Mouse (Mus musculus) retina, adult 2 months (tissue): ENCODE measurements around the gene Wdr90.

Experiments
- DNase-seq: peaks from one replicate; pipeline ENCODE4 v3.0.0-alpha.2; 2012; ENCODE audit warnings: low read depth, low spot score

Gene Wdr90

DNA sequence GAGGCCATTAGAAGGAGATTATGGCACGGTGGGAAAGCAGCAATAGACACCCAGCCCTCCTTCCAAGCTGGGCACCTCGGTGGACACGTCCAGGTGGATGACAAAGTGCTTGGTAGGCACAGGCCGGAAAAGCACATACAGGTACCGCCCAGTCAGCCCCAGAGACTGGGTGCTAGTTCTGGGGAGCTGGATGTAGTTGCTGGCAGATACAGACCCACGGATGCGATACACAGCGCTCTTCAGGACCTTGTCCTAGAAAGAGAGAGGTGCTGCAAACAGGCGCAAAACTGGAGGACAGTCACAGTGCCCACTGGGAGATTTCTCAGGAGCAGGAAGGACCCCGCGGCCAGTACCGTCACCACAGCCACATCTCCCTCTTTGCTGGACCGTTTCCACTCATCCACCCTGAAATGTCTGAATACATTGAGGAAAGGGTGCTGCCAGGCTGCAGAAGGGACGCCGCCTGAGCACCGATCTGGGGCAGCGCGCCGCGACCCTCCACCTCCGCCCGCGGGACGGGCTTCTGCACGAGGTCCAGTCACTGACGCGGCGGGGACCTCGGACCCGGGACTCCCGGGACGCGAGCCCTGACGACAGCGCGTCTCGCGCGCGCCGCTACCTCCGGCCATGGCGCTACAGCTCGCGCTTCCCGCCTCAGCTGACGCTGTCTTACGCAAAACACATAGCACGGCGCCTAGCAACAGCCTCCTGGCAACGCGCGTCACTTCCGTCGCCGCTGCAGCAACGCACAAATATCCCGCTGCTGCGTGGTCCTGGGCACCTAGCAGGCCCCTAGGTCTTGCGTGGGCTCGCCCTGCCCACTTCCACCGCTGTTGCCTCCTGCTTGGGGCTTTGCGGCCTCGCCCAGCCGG, at the start of gene Wdr90:
TSS of gene Wdr90 (minus strand) at position 670 of the 872 bp plus-strand sequence.
- peak; percentile 84 for DNase-seq

GRCm38 (mm10) chr17:25907640-25908039, 46.3 kb upstream of the Wdr90 start:
- DNase-seq, result no peak

- DNase-seq, result no peak
Observed at GRCm38 (mm10) chr17:25903061-25903460, 41.8 kb upstream of the Wdr90 start.

- DNase-seq, result no peak
Observed at GRCm38 (mm10) chr17:25900193-25900592, 38.9 kb upstream of the Wdr90 start.

DNA sequence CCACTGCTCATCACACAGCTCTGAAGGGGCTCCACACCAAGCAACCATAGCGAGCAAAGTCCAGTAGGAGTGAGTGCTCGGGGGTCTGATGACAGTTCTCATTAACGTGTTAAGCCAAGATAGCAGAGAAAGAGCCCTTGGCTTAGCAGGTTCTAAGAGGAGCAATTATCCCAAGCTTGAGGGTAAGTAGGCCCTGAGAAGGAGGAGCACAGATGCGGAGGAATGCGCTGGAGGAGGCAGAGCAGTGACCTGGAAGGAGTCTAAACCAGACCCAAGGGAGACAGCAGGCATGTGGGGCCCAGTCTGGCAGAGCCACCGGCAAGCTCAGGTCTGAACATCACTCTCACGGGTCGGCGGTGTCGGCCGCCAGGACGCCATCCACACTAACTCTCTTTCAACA, 34.6 kb upstream of the Wdr90 start:
- no peak for DNase-seq

GRCm38 (mm10) chr17:25895415-25895814, 34.1 kb upstream of the Wdr90 start:
- no peak for DNase-seq

GRCm38 (mm10) chr17:25893975-25894617, 32.8 kb upstream of the Wdr90 start:
- DNase-seq, result peak; percentile 49

DNA sequence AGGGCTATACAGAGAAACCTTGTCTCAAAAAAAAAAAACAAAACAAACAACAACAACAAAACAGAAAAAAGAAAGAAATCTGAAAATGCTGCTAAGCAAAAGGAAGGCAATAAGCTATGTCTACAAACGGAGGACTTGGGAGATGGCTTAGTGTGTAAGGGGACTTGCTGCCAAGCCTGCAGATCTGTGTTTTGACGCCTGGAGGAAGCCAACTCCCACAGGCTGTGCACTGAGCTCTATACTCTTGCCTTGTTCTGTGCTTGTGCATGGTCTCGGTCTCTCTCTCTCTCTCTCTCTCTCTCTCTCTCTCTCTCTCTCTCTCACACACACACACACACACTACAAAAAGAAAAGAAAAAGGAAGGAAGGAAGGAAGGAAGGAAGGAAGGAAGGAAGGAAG, 27.5 kb upstream of the Wdr90 start:
- DNase-seq, result no peak

GRCm38 (mm10) chr17:25887467-25887866, 26.2 kb upstream of the Wdr90 start:
- no peak for DNase-seq

GRCm38 (mm10) chr17:25886806-25887205, 25.5 kb upstream of the Wdr90 start:
- no peak for DNase-seq

GRCm38 (mm10) chr17:25885636-25886035, 24.3 kb upstream of the Wdr90 start:
- no peak for DNase-seq

DNA sequence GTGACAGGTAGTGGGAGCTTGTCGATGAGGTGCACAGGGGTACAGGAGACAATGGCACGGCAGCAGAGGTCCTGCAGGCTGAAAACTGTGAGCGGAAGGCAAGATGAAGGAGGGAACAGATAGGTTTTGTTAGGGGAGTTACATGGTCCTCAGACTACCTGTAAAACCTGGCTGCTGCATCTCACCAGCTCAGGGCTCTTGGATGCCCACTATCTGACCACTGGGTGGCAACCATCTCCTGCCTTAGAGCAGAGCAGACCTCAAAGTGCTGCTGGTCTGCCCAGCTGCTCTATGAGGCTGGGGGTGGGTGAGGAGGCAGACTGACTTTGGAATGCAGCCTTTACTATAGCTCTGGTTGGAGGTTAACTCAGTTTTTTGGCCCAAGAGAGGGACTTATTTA, 22.5 kb upstream of the Wdr90 start:
- DNase-seq, result no peak

GRCm38 (mm10) chr17:25883268-25883667, 22.0 kb upstream of the Wdr90 start:
- no peak for DNase-seq

- no peak for DNase-seq
Observed at GRCm38 (mm10) chr17:25882306-25882705, 21.0 kb upstream of the Wdr90 start.

DNA sequence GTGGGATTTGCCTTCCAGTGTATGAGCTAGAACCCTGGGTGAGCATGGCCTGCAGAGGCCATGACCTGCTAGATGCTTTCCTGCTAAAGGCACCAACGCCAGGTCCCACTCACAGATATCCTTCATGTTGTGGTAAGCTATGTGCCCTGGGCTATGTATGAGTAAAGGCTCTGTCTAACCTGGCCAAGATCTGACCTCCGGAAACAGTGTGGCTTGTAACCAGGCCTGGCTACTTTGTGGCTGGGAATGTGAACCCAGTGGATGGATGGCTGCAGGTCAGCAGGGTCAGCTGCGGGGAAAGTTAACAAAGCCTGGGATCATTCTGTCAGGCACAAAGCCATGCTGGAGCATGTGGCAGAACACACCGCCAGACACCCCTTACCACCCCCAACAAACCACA, 20.4 kb upstream of the Wdr90 start:
- no peak for DNase-seq

DNA sequence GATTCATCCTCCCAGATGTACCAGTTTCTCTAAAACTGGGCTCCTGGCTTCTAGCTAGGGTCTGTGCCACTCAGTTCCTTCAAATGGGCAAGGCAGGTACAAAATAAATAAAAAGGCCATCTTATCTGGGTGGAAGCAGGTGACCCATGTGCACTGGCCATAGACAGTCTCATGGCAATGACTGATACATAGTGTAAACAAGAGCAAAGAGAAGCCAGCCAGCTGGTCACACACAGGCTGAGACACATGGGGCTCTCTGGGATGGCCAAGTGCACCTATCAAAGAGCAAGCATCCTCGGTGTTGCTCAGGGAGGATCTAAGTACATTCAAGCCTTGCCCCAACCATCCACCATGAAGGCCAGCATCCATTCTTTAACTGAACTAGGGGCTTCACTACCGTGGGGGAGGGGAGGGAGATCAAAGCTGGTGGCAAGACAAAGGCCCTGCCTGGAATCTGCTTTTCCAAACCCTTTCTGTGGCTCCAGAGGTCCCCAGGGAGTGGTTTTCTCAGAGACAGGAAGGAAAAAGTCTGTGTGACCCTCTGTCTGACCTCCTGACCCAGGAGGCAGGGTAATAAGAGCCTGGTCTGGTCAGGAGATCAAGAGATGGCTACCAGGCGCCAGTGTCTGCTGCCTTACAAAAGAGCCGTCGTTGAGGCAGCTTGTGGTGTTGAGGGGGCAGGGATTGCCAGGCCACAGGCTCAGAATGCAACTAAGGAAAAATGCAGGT, 19.8 kb upstream of the Wdr90 start:
- no peak for DNase-seq

DNA sequence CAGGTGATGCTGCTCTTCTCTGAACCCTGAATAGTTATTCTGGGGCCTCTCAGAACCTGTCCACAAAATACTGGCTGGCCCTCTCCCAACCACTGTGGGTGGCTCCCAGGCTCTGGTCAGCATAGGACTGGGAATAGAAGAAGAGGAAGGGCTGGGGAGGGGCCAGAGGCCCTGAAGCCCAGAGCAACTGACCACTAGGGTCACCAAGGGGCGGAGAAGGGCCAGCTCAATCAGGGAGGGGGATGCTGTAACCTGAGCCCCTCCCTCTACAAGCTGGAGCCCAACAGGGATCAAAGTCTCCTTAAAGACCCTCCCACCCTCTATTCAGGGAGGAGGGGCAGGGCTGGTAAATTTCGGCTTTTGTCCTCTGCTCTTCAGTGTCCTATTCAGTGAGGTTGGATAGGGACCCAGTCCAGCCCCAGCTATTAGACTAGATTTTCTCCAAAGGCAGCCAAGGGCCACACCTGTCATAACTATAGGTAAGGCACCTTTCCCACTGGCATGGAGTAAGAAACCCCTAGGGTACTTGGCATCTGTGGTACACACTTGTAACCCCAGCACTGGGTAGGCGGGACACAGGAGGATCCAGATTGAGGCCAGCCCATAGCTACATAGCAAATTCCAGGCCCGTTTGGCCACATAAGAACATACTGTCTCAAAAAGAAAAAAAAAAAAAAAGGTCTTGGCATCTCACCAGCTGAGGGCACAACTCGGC, 19.1 kb upstream of the Wdr90 start, which contains the start of gene Wfikkn1:
TSS of gene Wfikkn1 (minus strand) at position 663 of the 715 bp plus-strand sequence.
- DNase-seq, result no peak

DNA sequence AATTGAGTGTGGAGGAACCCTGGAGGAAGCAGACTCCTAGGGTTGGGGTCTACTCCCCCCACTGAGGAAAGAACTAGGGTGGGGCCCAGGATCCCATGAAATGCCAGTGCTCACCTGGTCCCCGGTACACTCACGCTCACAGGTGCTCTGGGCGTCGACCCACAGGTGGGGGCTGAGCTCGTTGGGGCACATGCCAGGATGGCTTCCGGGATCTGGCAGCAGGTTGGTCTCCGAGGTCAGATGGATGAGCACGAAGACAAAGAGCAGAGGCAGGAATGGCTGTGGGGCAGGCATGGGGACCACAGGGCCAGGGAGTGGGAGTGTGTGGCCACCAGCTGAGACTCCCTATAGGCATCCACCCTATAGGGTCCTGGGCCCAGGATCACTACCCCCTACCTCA, 18.4 kb upstream of the Wdr90 start:
- no peak for DNase-seq

- no peak for DNase-seq
Observed at GRCm38 (mm10) chr17:25879261-25879660, 18.0 kb upstream of the Wdr90 start.

GRCm38 (mm10) chr17:25878611-25879180, 17.4 kb upstream of the Wdr90 start:
- DNase-seq, result no peak
